Mouse (Mus musculus): ENCODE measurements around the gene Itgb5. TPM values are rescaled to one million over a fixed set of nuclear protein-coding genes. Genes with fewer than 3 reads are reported as not detected.

Gene Itgb5
- 1 to 10 TPM; 1.2 to 3.2 TPM for polyA plus RNA-seq (2017; shearing (Covaris generic))

GRCm38 (mm10) chr16:33829301-33829831, at the start of gene Itgb5:
Gene Itgb5 (plus strand): TSS chr16:33829665.

GRCm38 (mm10) chr16:33793846-33794791, 35.3 kb upstream of the Itgb5 start, which contains the start of gene Muc13:
Gene Muc13 (plus strand): TSS chr16:33794037.

GRCm38 (mm10) chr16:33966538-33967282, 137.2 kb downstream of the Itgb5 start, which contains the start of gene Umps:
Gene Umps (minus strand): TSS chr16:33967038.

Other genes with a start within 250 kb of the Itgb5 start
- 10 to 100 TPM; 24.4 to 39.0 TPM for gene Heg1, start 145.3 kb upstream of the Itgb5 start, polyA plus RNA-seq (2017; shearing (Covaris generic))
- gene Muc13, start 35.6 kb upstream of the Itgb5 start, polyA plus RNA-seq (2017; shearing (Covaris generic)), result under 1 TPM; 0.44 to 0.68 TPM
- gene Umps, start 137.4 kb downstream of the Itgb5 start, polyA plus RNA-seq (2017; shearing (Covaris generic)), result 10 to 100 TPM; 21.7 to 27.3 TPM

Data from activated CD4-positive, CD25-positive, alpha-beta regulatory T cell (primary cell).